Mouse (Mus musculus) E14TG2a.4 (cell line): ENCODE results near the gene Clic1.

Source experiments
- CTCF ChIP-seq: conservative IDR thresholded peaks from 2 replicates; pipeline ENCODE4 v1.5.1; 2014; ENCODE audit warnings: low read length
- NANOG ChIP-seq: IDR thresholded peaks from 2 replicates; pipeline ENCODE4 v1.6.1; 2014; ENCODE audit warnings: borderline replicate concordance, low read length, mixed read lengths
- POU5F1 ChIP-seq: IDR thresholded peaks from 2 replicates; pipeline ENCODE4 v1.6.1; 2014; ENCODE audit warnings: low read length, borderline replicate concordance

GRCm38 (mm10) chr17:35106522-35106921, 56.8 kb downstream of the Clic1 start:
- TF ChIP-seq CTCF (no peak), NANOG (no peak), POU5F1 (no peak)
